Mouse (Mus musculus): ENCODE results near the gene Car4. TPM values are rescaled to one million over a fixed set of nuclear protein-coding genes. Genes with fewer than 3 reads are reported as not detected.

Gene Car4
- polyA plus RNA-seq, 1 experiment from 2014 or later, result 2.7 TPM

DNA sequence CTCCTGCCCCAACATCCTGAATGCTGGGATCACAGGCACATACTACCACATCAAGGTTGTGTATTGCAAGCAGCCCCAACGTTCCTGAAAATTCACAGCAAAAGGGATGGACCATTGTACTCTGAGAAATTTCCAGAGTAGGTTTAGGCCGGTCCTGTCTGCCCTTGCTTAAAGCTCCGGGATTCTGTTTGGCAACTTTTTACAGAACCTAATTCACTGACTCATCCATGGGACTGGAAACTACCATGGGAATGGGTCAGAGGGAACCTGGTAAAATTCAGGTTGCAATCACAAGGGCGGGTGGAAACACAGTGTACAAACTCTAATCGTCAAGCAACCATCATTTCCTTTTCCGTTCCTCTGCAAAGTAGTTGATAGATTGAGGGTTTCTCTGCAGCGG is 37.6 kb upstream of the Car4 start:
- Histone ChIP-seq H3K36me3 (ENCODE audit: control insufficient read depth, insufficient read depth, low read length) (no peaks in the 10 kb centered on the region), H3K27ac (ENCODE audit: low read depth, low read length) (no peak overlapping the region), H3K9me3 (replicated peaks; ENCODE audit: control insufficient read depth, low read length) (no peaks in the 10 kb centered on the region), H3K4me3 (ENCODE audit: low read depth, low read length) (no peak overlapping the region), H3K4me2 (ENCODE audit: low read length) (no peak overlapping the region), H3K27me3 (replicated peaks; ENCODE audit: control insufficient read depth, insufficient read depth, low read length) (no peaks in the 10 kb centered on the region), H3K9ac (ENCODE audit: low read length) (no peak overlapping the region), H3K4me1 (ENCODE audit: control insufficient read depth, insufficient read depth, low read length) (peaks cover 4% of the 10 kb centered on the region; the same call in 1 of the 2 replicates)
- DNase-seq (ENCODE audit: low spot score) (no peak), ATAC-seq (no peak)
- WGBS, result 79% methylated on average over 7 of the region's 7 CpGs

GRCm38 (mm10) chr11:84920981-84921380 is 36.6 kb upstream of the Car4 start:
- DNase-seq (ENCODE audit: low spot score) (no peak), ATAC-seq (no peak)
- Histone ChIP-seq H3K27me3 (replicated peaks; ENCODE audit: control insufficient read depth, insufficient read depth, low read length) (no peaks in the 10 kb centered on the region), H3K27ac (ENCODE audit: low read depth, low read length) (no peak overlapping the region), H3K9me3 (replicated peaks; ENCODE audit: control insufficient read depth, low read length) (no peaks in the 10 kb centered on the region), H3K36me3 (ENCODE audit: control insufficient read depth, insufficient read depth, low read length) (no peaks in the 10 kb centered on the region), H3K4me2 (ENCODE audit: low read length) (no peak overlapping the region), H3K4me1 (ENCODE audit: control insufficient read depth, insufficient read depth, low read length) (no peaks in the 10 kb centered on the region), H3K4me3 (ENCODE audit: low read depth, low read length) (no peak overlapping the region), H3K9ac (ENCODE audit: low read length) (no peak overlapping the region)
- WGBS, result 92% methylated on average over 8 of the region's 8 CpGs

DNA sequence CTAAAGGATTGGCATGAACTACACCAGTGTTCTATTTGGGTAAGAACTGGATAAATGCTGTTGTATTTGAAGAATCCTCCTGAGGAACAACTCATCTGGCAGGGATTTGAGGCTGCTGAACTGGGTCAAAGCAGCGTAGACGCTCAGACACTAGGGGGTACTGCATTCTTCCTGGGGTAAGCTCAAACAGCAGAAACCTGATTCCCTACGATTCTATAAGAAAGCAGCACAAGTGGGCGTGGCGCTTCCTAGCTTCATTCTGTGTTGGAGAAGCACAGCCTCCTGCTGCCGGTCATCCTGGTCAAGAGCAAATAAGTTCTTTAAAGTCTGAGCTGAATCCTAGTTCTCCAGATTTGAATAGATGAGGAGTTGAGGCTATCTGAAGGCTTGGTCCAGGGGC is 25.3 kb upstream of the Car4 start:
- DNase-seq (ENCODE audit: low spot score) (no peak), ATAC-seq (no peak)
- no peaks in the 10 kb centered on the region for H3K4me1 ChIP-seq (ENCODE audit: control insufficient read depth, insufficient read depth, low read length)
- H3K36me3 ChIP-seq (ENCODE audit: control insufficient read depth, insufficient read depth, low read length), result no peaks in the 10 kb centered on the region
- H3K27ac ChIP-seq (ENCODE audit: low read depth, low read length), result no peak overlapping the region
- no peak overlapping the region for H3K4me3 ChIP-seq (ENCODE audit: low read depth, low read length)
- 15% methylated on average over 6 of the region's 6 CpGs for WGBS
- no peak overlapping the region for H3K9ac ChIP-seq (ENCODE audit: low read length)
- no peak overlapping the region for H3K4me2 ChIP-seq (ENCODE audit: low read length)
- H3K27me3 ChIP-seq (replicated peaks; ENCODE audit: control insufficient read depth, insufficient read depth, low read length), result no peaks in the 10 kb centered on the region
- H3K9me3 ChIP-seq (replicated peaks; ENCODE audit: control insufficient read depth, low read length), result no peaks in the 10 kb centered on the region

GRCm38 (mm10) chr11:84939508-84940053 is 18.0 kb upstream of the Car4 start:
- Histone ChIP-seq H3K4me2 (ENCODE audit: low read length) (no peak overlapping the region), H3K36me3 (ENCODE audit: control insufficient read depth, insufficient read depth, low read length) (no peaks in the 10 kb centered on the region), H3K4me3 (ENCODE audit: low read depth, low read length) (no peak overlapping the region), H3K9ac (ENCODE audit: low read length) (no peak overlapping the region), H3K4me1 (ENCODE audit: control insufficient read depth, insufficient read depth, low read length) (peaks cover 11% of the 10 kb centered on the region), H3K9me3 (replicated peaks; ENCODE audit: control insufficient read depth, low read length) (no peaks in the 10 kb centered on the region), H3K27me3 (replicated peaks; ENCODE audit: control insufficient read depth, insufficient read depth, low read length) (no peaks in the 10 kb centered on the region), H3K27ac (ENCODE audit: low read depth, low read length) (peak overlapping the region; percentile 81)
- WGBS, result 52% methylated on average over 8 of the region's 8 CpGs
- DNase-seq (ENCODE audit: low spot score), result peak; percentile 84
- ATAC-seq, result peak; percentile 77

- Histone ChIP-seq H3K4me1 (ENCODE audit: control insufficient read depth, insufficient read depth, low read length) (peaks cover 12% of the 10 kb centered on the region), H3K27ac (ENCODE audit: low read depth, low read length) (peak overlapping the region; percentile 81; the same call in 1 of the 2 replicates), H3K9me3 (replicated peaks; ENCODE audit: control insufficient read depth, low read length) (no peaks in the 10 kb centered on the region), H3K27me3 (replicated peaks; ENCODE audit: control insufficient read depth, insufficient read depth, low read length) (no peaks in the 10 kb centered on the region), H3K4me2 (ENCODE audit: low read length) (no peak overlapping the region), H3K36me3 (ENCODE audit: control insufficient read depth, insufficient read depth, low read length) (no peaks in the 10 kb centered on the region), H3K4me3 (ENCODE audit: low read depth, low read length) (no peak overlapping the region), H3K9ac (ENCODE audit: low read length) (no peak overlapping the region)
- 67% methylated on average over 10 of the region's 10 CpGs for WGBS
- ATAC-seq (no peak), DNase-seq (ENCODE audit: low spot score) (no peak)
These were observed 17.4 kb upstream of the Car4 start for GRCm38 (mm10) chr11:84940140-84940539.

GRCm38 (mm10) chr11:84943948-84944347 is 13.6 kb upstream of the Car4 start:
- H3K4me1 ChIP-seq (ENCODE audit: control insufficient read depth, insufficient read depth, low read length), result peaks cover 12% of the 10 kb centered on the region
- H3K9me3 ChIP-seq (replicated peaks; ENCODE audit: control insufficient read depth, low read length), result no peaks in the 10 kb centered on the region
- no peak for ATAC-seq
- H3K27me3 ChIP-seq (replicated peaks; ENCODE audit: control insufficient read depth, insufficient read depth, low read length), result no peaks in the 10 kb centered on the region
- peak overlapping the region; percentile 35 for H3K4me2 ChIP-seq (ENCODE audit: low read length)
- no peaks in the 10 kb centered on the region for H3K36me3 ChIP-seq (ENCODE audit: control insufficient read depth, insufficient read depth, low read length)
- DNase-seq (ENCODE audit: low spot score), result peak; percentile 54
- no peak overlapping the region; the same call in 1 of the 2 replicates for H3K4me3 ChIP-seq (ENCODE audit: low read depth, low read length)
- no peak overlapping the region for H3K27ac ChIP-seq (ENCODE audit: low read depth, low read length)
- H3K9ac ChIP-seq (ENCODE audit: low read length), result peak overlapping the region; percentile 10; the same call in 1 of the 2 replicates
- 1% methylated on average over 15 of the region's 15 CpGs for WGBS

GRCm38 (mm10) chr11:84944639-84945435 is 12.7 kb upstream of the Car4 start:
- no peak overlapping the region for H3K9ac ChIP-seq (ENCODE audit: low read length)
- H3K4me1 ChIP-seq (ENCODE audit: control insufficient read depth, insufficient read depth, low read length), result peaks cover 12% of the 10 kb centered on the region
- H3K27me3 ChIP-seq (replicated peaks; ENCODE audit: control insufficient read depth, insufficient read depth, low read length), result no peaks in the 10 kb centered on the region
- ATAC-seq (no peak), DNase-seq (ENCODE audit: low spot score) (no peak)
- no peaks in the 10 kb centered on the region for H3K9me3 ChIP-seq (replicated peaks; ENCODE audit: control insufficient read depth, low read length)
- H3K27ac ChIP-seq (ENCODE audit: low read depth, low read length), result no peak overlapping the region
- no peak overlapping the region for H3K4me3 ChIP-seq (ENCODE audit: low read depth, low read length)
- no peaks in the 10 kb centered on the region for H3K36me3 ChIP-seq (ENCODE audit: control insufficient read depth, insufficient read depth, low read length)
- WGBS, result 6% methylated on average over 12 of the region's 12 CpGs
- peak overlapping the region; percentile 12; the same call in 1 of the 2 replicates for H3K4me2 ChIP-seq (ENCODE audit: low read length)

GRCm38 (mm10) chr11:84945841-84946240 is 11.7 kb upstream of the Car4 start:
- 69% methylated on average over 3 of the region's 3 CpGs for WGBS
- DNase-seq (ENCODE audit: low spot score), result no peak
- no peak overlapping the region for H3K4me2 ChIP-seq (ENCODE audit: low read length)

GRCm38 (mm10) chr11:84947206-84947605 is 10.4 kb upstream of the Car4 start:
- Histone ChIP-seq H3K9ac (ENCODE audit: low read length) (no peak overlapping the region), H3K36me3 (ENCODE audit: control insufficient read depth, insufficient read depth, low read length) (no peaks in the 10 kb centered on the region), H3K9me3 (replicated peaks; ENCODE audit: control insufficient read depth, low read length) (no peaks in the 10 kb centered on the region), H3K4me1 (ENCODE audit: control insufficient read depth, insufficient read depth, low read length) (peaks cover 12% of the 10 kb centered on the region), H3K4me2 (ENCODE audit: low read length) (no peak overlapping the region), H3K4me3 (ENCODE audit: low read depth, low read length) (no peak overlapping the region), H3K27ac (ENCODE audit: low read depth, low read length) (no peak overlapping the region), H3K27me3 (replicated peaks; ENCODE audit: control insufficient read depth, insufficient read depth, low read length) (no peaks in the 10 kb centered on the region)
- no peak for ATAC-seq
- peak; percentile 73 for DNase-seq (ENCODE audit: low spot score)
- WGBS, result 40% methylated on average over 6 of the region's 6 CpGs

More at GRCm38 (mm10) chr11:84945841-84946240, 11.7 kb upstream of the Car4 start:
- H3K9me3 ChIP-seq (replicated peaks; ENCODE audit: control insufficient read depth, low read length), result no peaks in the 10 kb centered on the region
- H3K4me3 ChIP-seq (ENCODE audit: low read depth, low read length), result no peak overlapping the region
- peaks cover 12% of the 10 kb centered on the region for H3K4me1 ChIP-seq (ENCODE audit: control insufficient read depth, insufficient read depth, low read length)
- H3K9ac ChIP-seq (ENCODE audit: low read length), result no peak overlapping the region
- ATAC-seq, result no peak
- H3K36me3 ChIP-seq (ENCODE audit: control insufficient read depth, insufficient read depth, low read length), result no peaks in the 10 kb centered on the region
- no peaks in the 10 kb centered on the region for H3K27me3 ChIP-seq (replicated peaks; ENCODE audit: control insufficient read depth, insufficient read depth, low read length)
- no peak overlapping the region for H3K27ac ChIP-seq (ENCODE audit: low read depth, low read length)
